Mouse (Mus musculus) limb, embryonic 10.5 days (tissue): ENCODE results near the gene Gtsf2. TPM values are rescaled to one million over a fixed set of nuclear protein-coding genes. Genes with fewer than 3 reads are reported as not detected.
"Not testable (repeated sequence)": the region's sequence is repeated elsewhere in the genome, so short reads cannot be mapped to it uniquely, and the experiment has no call there.

Experiments used
- DNase-seq: peaks from one replicate; pipeline ENCODE4 v3.0.0-alpha.2; 2017; ENCODE audit warnings: low spot score
- H3K27ac ChIP-seq: fragments of 300-500 bp; sonication (generic); 2 replicates; pipeline ENCODE4 v1.5.1; 2016; ENCODE audit warnings: mild to moderate bottlenecking
- H3K27me3 ChIP-seq: fragments of 300-500 bp; sonication (generic); 2 replicates; pipeline ENCODE4 v1.6.1; 2016; ENCODE audit warnings: low read depth, mild to moderate bottlenecking; ENCODE audit not compliant: poor library complexity, severe bottlenecking
- H3K36me3 ChIP-seq: fragments of 300-500 bp; sonication (generic); 2 replicates; pipeline ENCODE4 v1.6.1; 2016; ENCODE audit warnings: mild to moderate bottlenecking, moderate library complexity
- H3K4me1 ChIP-seq: fragments of 300-500 bp; sonication (generic); 2 replicates; pipeline ENCODE4 v1.6.1; 2016
- H3K4me3 ChIP-seq: fragments of 300-500 bp; sonication (generic); 2 replicates; pipeline ENCODE4 v1.5.1; 2016; ENCODE audit warnings: mild to moderate bottlenecking, moderate library complexity
- H3K9me3 ChIP-seq: fragments of 300-500 bp; sonication (generic); replicated peaks from 2 replicates; pipeline ENCODE4 v1.6.1; 2016; ENCODE audit warnings: mild to moderate bottlenecking
- WGBS: fragments of 180-500 bp; shearing (Covaris S2); methylation state at CpG from one replicate; pipeline ENCODE4 v1.1.7; 2016; 5-methylcytosine and 5-hydroxymethylcytosine counted together
- polyA plus RNA-seq: library from polyadenylated mRNA; unstranded; fragments of >200 nt; fragmentation: Nextera tagmentation; extraction: Ambion mirVana; gene quantifications from 2 replicates; pipeline ENCODE4 v1.2.1, GENCODE M21; 2016

Gtsf2 gene
- polyA plus RNA-seq, 1 experiment from 2014 or later: not detected

GRCm38 (mm10) chr15:103471488-103472194 lies 23.4 kb upstream of the Gtsf2 start:
- H3K27ac ChIP-seq: no peak overlapping the region
- no peak overlapping the region for H3K4me3 ChIP-seq
- H3K9me3 ChIP-seq: no peaks in the 10 kb centered on the region
- H3K36me3 ChIP-seq: no peaks in the 10 kb centered on the region
- DNase-seq: no peak
- 88% methylated on average over 7 of the region's 7 CpGs for WGBS
- no peaks in the 10 kb centered on the region for H3K27me3 ChIP-seq
- H3K4me1 ChIP-seq: no peaks in the 10 kb centered on the region

- 81% methylated on average over 7 of the region's 7 CpGs for WGBS
- DNase-seq: no peak
- H3K27ac ChIP-seq: no peak overlapping the region
These were observed 14.4 kb upstream of the Gtsf2 start for GRCm38 (mm10) chr15:103462539-103463261.

DNA sequence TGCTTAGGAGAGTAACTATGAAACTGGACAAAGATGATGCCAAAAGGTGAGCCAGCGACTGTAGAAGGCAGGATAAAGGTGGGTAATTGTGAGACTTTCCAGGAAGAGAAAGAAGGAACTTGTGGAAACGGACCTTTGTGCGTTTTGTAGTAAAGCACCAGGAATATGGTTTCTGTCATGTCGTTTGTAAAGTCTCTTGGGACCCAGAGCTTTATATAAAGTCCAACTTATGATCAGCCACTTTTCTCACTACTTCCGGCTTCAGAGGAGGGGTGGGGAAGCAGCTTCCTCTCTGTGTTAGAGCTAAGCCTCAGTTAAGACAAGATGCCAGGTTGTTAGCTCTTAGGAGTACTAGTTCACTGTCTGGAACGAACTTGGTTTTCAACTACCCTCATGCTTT lies 6.2 kb upstream of the Gtsf2 start:
- 89% methylated on average over 6 of the region's 6 CpGs for WGBS
- DNase-seq: no peak

More at GRCm38 (mm10) chr15:103462539-103463261, 14.4 kb upstream of the Gtsf2 start:
- no peaks in the 10 kb centered on the region for H3K4me1 ChIP-seq
- no peaks in the 10 kb centered on the region for H3K27me3 ChIP-seq
- no peaks in the 10 kb centered on the region for H3K36me3 ChIP-seq
- no peak overlapping the region for H3K4me3 ChIP-seq
- no peaks in the 10 kb centered on the region for H3K9me3 ChIP-seq

GRCm38 (mm10) chr15:103453551-103454218 lies 5.4 kb upstream of the Gtsf2 start, which contains the start of gene Nckap1l:
Gene Nckap1l (plus strand): TSS chr15:103453794.
- H3K4me3 ChIP-seq: no peak within 1 kb of the TSS
- H3K4me1 ChIP-seq: no peaks in the 10 kb centered on the region
- no peaks in the 10 kb centered on the region for H3K36me3 ChIP-seq
- H3K27ac ChIP-seq: no peak within 1 kb of the TSS
- no peak for DNase-seq
- 89% methylated on average over 13 of the region's 13 CpGs for WGBS
- H3K9me3 ChIP-seq: no peaks in the 10 kb centered on the region
- H3K27me3 ChIP-seq: no peaks in the 10 kb centered on the region

More for the DNA sequence above, 6.2 kb upstream of the Gtsf2 start:
- Histone ChIP-seq H3K9me3 (no peaks in the 10 kb centered on the region), H3K27me3 (no peaks in the 10 kb centered on the region), H3K27ac (no peak overlapping the region), H3K36me3 (no peaks in the 10 kb centered on the region), H3K4me3 (no peak overlapping the region), H3K4me1 (no peaks in the 10 kb centered on the region)

DNA sequence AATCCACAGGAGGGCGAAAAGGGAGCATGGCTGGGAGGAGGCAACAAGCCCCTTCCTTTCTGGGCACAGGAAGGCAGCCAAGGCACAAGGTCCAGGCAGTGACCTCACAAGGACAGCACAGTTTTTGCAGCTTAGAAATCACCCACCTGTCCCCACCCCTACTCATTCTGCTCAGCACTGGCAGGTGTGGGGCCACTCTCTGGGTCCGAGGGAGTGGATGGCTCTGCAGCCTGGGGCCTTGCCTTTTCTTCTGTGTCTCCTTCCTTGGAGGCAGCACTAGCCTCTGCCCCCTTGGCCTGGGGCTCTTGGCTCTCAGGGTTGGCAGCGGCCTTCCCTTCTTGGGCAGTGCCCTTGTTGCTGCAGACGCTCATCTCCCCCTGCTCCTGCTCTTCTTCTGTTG lies 2.3 kb downstream of the Gtsf2 start:
- not testable (repeated sequence) for H3K27ac ChIP-seq, H3K9me3 ChIP-seq, DNase-seq, H3K4me1 ChIP-seq, H3K4me3 ChIP-seq, H3K36me3 ChIP-seq, H3K27me3 ChIP-seq
- 79% methylated on average over 4 of the region's 4 CpGs for WGBS

GRCm38 (mm10) chr15:103430241-103430640 lies 18.0 kb downstream of the Gtsf2 start, which contains the start of gene Gtsf1:
Gene Gtsf1 (minus strand): TSS chr15:103430470.
- H3K36me3 ChIP-seq: no peaks in the 10 kb centered on the region
- H3K4me1 ChIP-seq: no peaks in the 10 kb centered on the region; the same call in 1 of the 2 replicates
- no peak for DNase-seq
- H3K27ac ChIP-seq: no peak within 1 kb of the TSS
- no peaks in the 10 kb centered on the region for H3K27me3 ChIP-seq
- H3K9me3 ChIP-seq: no peaks in the 10 kb centered on the region
- 93% methylated on average over 16 of the region's 16 CpGs for WGBS
- H3K4me3 ChIP-seq: no peak within 1 kb of the TSS

GRCm38 (mm10) chr15:103427017-103427416 lies 21.3 kb downstream of the Gtsf2 start:
- Histone ChIP-seq H3K36me3 (no peaks in the 10 kb centered on the region), H3K4me1 (no peaks in the 10 kb centered on the region; the same call in 1 of the 2 replicates), H3K27me3 (no peaks in the 10 kb centered on the region), H3K9me3 (no peaks in the 10 kb centered on the region), H3K27ac (no peak overlapping the region), H3K4me3 (no peak overlapping the region)
- WGBS: 58% methylated on average over 2 of the region's 2 CpGs
- no peak for DNase-seq

- 87% methylated on average over 3 of the region's 3 CpGs for WGBS
- not testable (repeated sequence) for H3K4me3 ChIP-seq, DNase-seq
These were observed 42.7 kb downstream of the Gtsf2 start for GRCm38 (mm10) chr15:103405586-103405985.

GRCm38 (mm10) chr15:103401361-103401760 lies 46.9 kb downstream of the Gtsf2 start:
- no peaks in the 10 kb centered on the region for H3K27me3 ChIP-seq
- no peaks in the 10 kb centered on the region for H3K36me3 ChIP-seq
- 94% methylated on average over 5 of the region's 5 CpGs for WGBS
- no peak overlapping the region for H3K27ac ChIP-seq
- no peaks in the 10 kb centered on the region for H3K4me1 ChIP-seq
- H3K9me3 ChIP-seq: no peaks in the 10 kb centered on the region
- no peak for DNase-seq
- H3K4me3 ChIP-seq: no peak overlapping the region

More at GRCm38 (mm10) chr15:103405586-103405985, 42.7 kb downstream of the Gtsf2 start:
- not testable (repeated sequence) for H3K27ac ChIP-seq, H3K36me3 ChIP-seq, H3K9me3 ChIP-seq, H3K27me3 ChIP-seq, H3K4me1 ChIP-seq

GRCm38 (mm10) chr15:103393577-103393976 lies 54.7 kb downstream of the Gtsf2 start:
- Histone ChIP-seq H3K27me3 (no peaks in the 10 kb centered on the region), H3K9me3 (no peaks in the 10 kb centered on the region), H3K4me3 (no peak overlapping the region), H3K4me1 (no peaks in the 10 kb centered on the region), H3K36me3 (no peaks in the 10 kb centered on the region), H3K27ac (no peak overlapping the region)
- DNase-seq: no peak
